Mouse (Mus musculus) adrenal gland, postnatal 10 days (tissue): ENCODE measurements around the gene Pinlyp. TPM values are rescaled to one million over a fixed set of nuclear protein-coding genes. Genes with fewer than 3 reads are reported as not detected.

ENCODE experiments used
- total RNA-seq, 2 experiments: library from RNA; stranded (reverse); gene quantifications; 2 replicates each; pipeline ENCODE4 v1.2.3; 2021

The Pinlyp gene
- total RNA-seq, 2 experiments from 2014 or later, result not detected

Other genes starting within 250 kb of the Pinlyp start
- gene Zfp61, start 244.9 kb downstream of the Pinlyp start, total RNA-seq, result 10 to 100 TPM in 1 of 2 experiments, 1 to 10 TPM in 1; 5.8 to 12.1 TPM
- 1 to 10 TPM; 2.7 to 6.4 TPM for gene Zfp94, start 229.5 kb downstream of the Pinlyp start, total RNA-seq
- under 1 TPM; 0.36 to 0.42 TPM for gene Tescl, start 212.2 kb downstream of the Pinlyp start, total RNA-seq
- gene Lypd5, start 196.9 kb downstream of the Pinlyp start, total RNA-seq, result not detected
- 1 to 10 TPM; 4.2 to 5.4 TPM for gene Kcnn4, start 175.9 kb downstream of the Pinlyp start, total RNA-seq
- 10 to 100 TPM; 19.5 to 24.1 TPM for gene Smg9, start 146.5 kb downstream of the Pinlyp start, total RNA-seq
- gene Irgc1, start 93.8 kb downstream of the Pinlyp start, total RNA-seq, result under 1 TPM in 1 of 2 experiments, not detected in 1; 0.27 TPM
- gene Plaur, start 83.6 kb downstream of the Pinlyp start, total RNA-seq, result 1 to 10 TPM; 6.7 to 9.4 TPM
- 1 to 10 TPM; 6.4 to 8.6 TPM for gene Cadm4, start 64.1 kb downstream of the Pinlyp start, total RNA-seq
- gene Zfp428, start 39.1 kb downstream of the Pinlyp start, total RNA-seq, result 1 to 10 TPM; 6.0 to 9.1 TPM
- gene AC161166.1, start 33.7 kb downstream of the Pinlyp start, total RNA-seq, result not detected
- 10 to 100 TPM; 17.6 to 23.3 TPM for gene Irgq, start 15.4 kb downstream of the Pinlyp start, total RNA-seq
- gene Xrcc1, start 171 bp upstream of the Pinlyp start, total RNA-seq, result 10 to 100 TPM; 37.4 to 48.6 TPM
- gene Ethe1, start 41.4 kb upstream of the Pinlyp start, total RNA-seq, result 10 to 100 TPM; 20.0 to 23.1 TPM
- gene Zfp575, start 41.5 kb upstream of the Pinlyp start, total RNA-seq, result under 1 TPM; 0.54 to 0.73 TPM
- gene Phldb3, start 64.6 kb upstream of the Pinlyp start, total RNA-seq, result 1 to 10 TPM; 3.6 TPM
- gene Lypd3, start 90.4 kb upstream of the Pinlyp start, total RNA-seq, result under 1 TPM; 0.24 to 0.27 TPM
- not detected for gene Tex101, start 130.6 kb upstream of the Pinlyp start, total RNA-seq
- gene BC049730, start 163.1 kb upstream of the Pinlyp start, total RNA-seq, result not detected
- not detected for gene Gm4763, start 180.8 kb upstream of the Pinlyp start, total RNA-seq
- gene Cd177, start 214.2 kb upstream of the Pinlyp start, total RNA-seq, result 1 to 10 TPM; 1.3 to 2.1 TPM
- gene Ceacam10, start 231.1 kb upstream of the Pinlyp start, total RNA-seq, result under 1 TPM in 1 of 2 experiments, not detected in 1; 0.75 TPM